10 mouse cellular contexts compared by ENCODE assay signal in genomic region chr5:33689221-33689844, GRCm38 (mm10). TPM values are rescaled to one million over a fixed set of nuclear protein-coding genes. Genes with fewer than 3 reads are reported as not detected.
A peak's percentile ranks its signal among the peaks of the same experiment; 100 is the strongest.
DNase-seq lines count a peak whose midpoint lies in the region; ATAC-seq and TF ChIP-seq lines count a peak whose summit lies in the region.
"Had no signal": no experiment of that assay in that cellular context is flagged by ENCODE, and none has a peak within 500 bp of the region (broad histone marks: within the 10 kb centered on the region; RNA-seq: fewer than 3 reads in every experiment).

No protein-coding gene starts in this region.

- WGBS in limb, embryonic 12.5 days, result 46% methylated on average over 20 of the region's 20 CpGs
- 13% methylated on average over 20 of the region's 20 CpGs for WGBS in neural tube, embryonic 13.5 days

- DNase-seq in layer of hippocampus, adult 2 months (ENCODE audit: low spot score in 2 of 2), result no peak
- no peak for DNase-seq in layer of hippocampus, adult 9-11 months
- DNase-seq in heart, adult 18-20 months, result peak; percentile 47 to 64
- DNase-seq in frontal cortex, postnatal 25 days (ENCODE audit: low spot score in 2 of 2), result no peak
- DNase-seq in urinary bladder, postnatal 14 days (ENCODE audit: low spot score), result no peak
- no peak for DNase-seq in ovary, adult 18-20 months (ENCODE audit: low spot score)

- no peak for ATAC-seq in limb, embryonic 12.5 days (ENCODE audit: insufficient number of reproducible peaks, insufficient read depth, low FRiP score, low TSS enrichment, low read depth)
- peak; percentile 89 for ATAC-seq in neural tube, embryonic 13.5 days (ENCODE audit: low read depth)

- H3K9ac ChIP-seq in limb, embryonic 12.5 days (replicated peaks), result peak overlapping the region; percentile 50
- H3K9ac ChIP-seq in neural tube, embryonic 13.5 days, result peak overlapping the region; percentile 44
- H3K9ac ChIP-seq: liver, embryonic 14.5 days had no signal

- peak overlapping the region; percentile 13 for H3K4me2 ChIP-seq in limb, embryonic 12.5 days
- peak overlapping the region; percentile 19 for H3K4me2 ChIP-seq in neural tube, embryonic 13.5 days

- H3K27me3 ChIP-seq in limb, embryonic 12.5 days, result no peaks in the 10 kb centered on the region; the same call in none of the 2 replicates
- H3K27me3 ChIP-seq in neural tube, embryonic 13.5 days, result peaks cover 73% of the 10 kb centered on the region

- peak overlapping the region; percentile 67 for H3K27ac ChIP-seq in layer of hippocampus, adult 2 months
- H3K27ac ChIP-seq in limb, embryonic 12.5 days, result 0 out of 2 replicates have a peak overlapping the region, but pooled peaks have one; percentile 53
- H3K27ac ChIP-seq in neural tube, embryonic 13.5 days (replicated peaks), result peak overlapping the region; percentile 84
- H3K27ac ChIP-seq: liver, embryonic 14.5 days had no signal

- H3K9me3 ChIP-seq in limb, embryonic 12.5 days, result no peaks in the 10 kb centered on the region
- no peaks in the 10 kb centered on the region for H3K9me3 ChIP-seq in neural tube, embryonic 13.5 days
- H3K9me3 ChIP-seq: G1E had no signal

- H3K4me3 ChIP-seq in layer of hippocampus, adult 2 months, result no peak overlapping the region
- H3K4me3 ChIP-seq in limb, embryonic 12.5 days (replicated peaks), result no peak overlapping the region
- no peak overlapping the region for H3K4me3 ChIP-seq in neural tube, embryonic 13.5 days

- peaks cover 52% of the 10 kb centered on the region for H3K4me1 ChIP-seq in limb, embryonic 12.5 days (replicated peaks)
- peaks cover 73% of the 10 kb centered on the region for H3K4me1 ChIP-seq in neural tube, embryonic 13.5 days (replicated peaks)

- no peak for TF ChIP-seq CTCF in layer of hippocampus, adult 2 months (conservative IDR thresholded peaks at IDR 0.05)

- H3K36me3 ChIP-seq in limb, embryonic 12.5 days, result no peaks in the 10 kb centered on the region
- no peaks in the 10 kb centered on the region for H3K36me3 ChIP-seq in neural tube, embryonic 13.5 days
- H3K36me3 ChIP-seq: G1E had no signal

RNA-seq across cellular contexts. Expression of gene Tmem129, which starts 31.1 kb away (rescaled TPM):
- total RNA-seq in layer of hippocampus, adult 2 months (2021), result 10 to 100 TPM; 24.0 to 25.2 TPM
- 10 to 100 TPM; 19.5 to 19.6 TPM for total RNA-seq in heart, adult 18-20 months (2021)
- 41.9 and 42.8 TPM in 2 replicates for polyA plus RNA-seq in limb, embryonic 12.5 days (2016; fragmentation: Nextera tagmentation; extraction: Ambion mirVana)
- polyA plus RNA-seq in neural tube, embryonic 13.5 days (2015; fragmentation: Nextera tagmentation; extraction: Ambion mirVana), result 24.7 and 27.6 TPM in 2 replicates

RNA-seq across cellular contexts. Expression of gene Tacc3, which starts 31.4 kb away (rescaled TPM):
- 1 to 10 TPM; 5.7 to 7.9 TPM for total RNA-seq in layer of hippocampus, adult 2 months (2021)
- total RNA-seq in heart, adult 18-20 months (2021), result 1 to 10 TPM; 1.5 to 2.5 TPM
- polyA plus RNA-seq in limb, embryonic 12.5 days (2016; fragmentation: Nextera tagmentation; extraction: Ambion mirVana), result 258 and 275 TPM in 2 replicates
- polyA plus RNA-seq in neural tube, embryonic 13.5 days (2015; fragmentation: Nextera tagmentation; extraction: Ambion mirVana), result 40.7 and 46.3 TPM in 2 replicates

RNA-seq across cellular contexts. Expression of gene Fgfr3, which starts 32.1 kb away (rescaled TPM):
- 100 to 1,000 TPM; 137 to 139 TPM for total RNA-seq in layer of hippocampus, adult 2 months (2021)
- total RNA-seq in heart, adult 18-20 months (2021), result 10 to 100 TPM; 10.3 to 11.9 TPM
- polyA plus RNA-seq in limb, embryonic 12.5 days (2016; fragmentation: Nextera tagmentation; extraction: Ambion mirVana), result 24.5 and 28.0 TPM in 2 replicates
- polyA plus RNA-seq in neural tube, embryonic 13.5 days (2015; fragmentation: Nextera tagmentation; extraction: Ambion mirVana), result 42.3 and 44.9 TPM in 2 replicates

RNA-seq across cellular contexts. Expression of gene Slbp, which starts 37.0 kb away (rescaled TPM):
- 10 to 100 TPM; 20.5 to 21.5 TPM for total RNA-seq in layer of hippocampus, adult 2 months (2021)
- total RNA-seq in heart, adult 18-20 months (2021), result 10 to 100 TPM; 13.5 to 14.7 TPM
- 307 and 311 TPM in 2 replicates for polyA plus RNA-seq in limb, embryonic 12.5 days (2016; fragmentation: Nextera tagmentation; extraction: Ambion mirVana)
- polyA plus RNA-seq in neural tube, embryonic 13.5 days (2015; fragmentation: Nextera tagmentation; extraction: Ambion mirVana), result 113 and 132 TPM in 2 replicates

RNA-seq across cellular contexts. Expression of gene Gm9903, which starts 59.6 kb away (rescaled TPM):
- under 1 TPM; 0.90 to 0.98 TPM for total RNA-seq in layer of hippocampus, adult 2 months (2021)
- total RNA-seq in heart, adult 18-20 months (2021), result 1 to 10 TPM in 1 of 2 experiments, under 1 TPM in 1; 0.87 to 1.2 TPM
- 0.46 and 0.74 TPM in 2 replicates for polyA plus RNA-seq in limb, embryonic 12.5 days (2016; fragmentation: Nextera tagmentation; extraction: Ambion mirVana)
- 0.71 and 0.95 TPM in 2 replicates for polyA plus RNA-seq in neural tube, embryonic 13.5 days (2015; fragmentation: Nextera tagmentation; extraction: Ambion mirVana)
- polyA plus RNA-seq: G1E had no signal

Comparison
In these comparisons a context has a peak if more than half of its experiments do, and no peak if none do; other contexts are left out.
1. DNase-seq: peak in heart, adult 18-20 months (2 of 2); none in layer of hippocampus, adult 2 months (0 of 2), layer of hippocampus, adult 9-11 months (single experiment), frontal cortex, postnatal 25 days (0 of 2), urinary bladder, postnatal 14 days (single experiment) and ovary, adult 18-20 months (single experiment).
2. RNA of gene Fgfr3, which starts 32.1 kb away (total RNA-seq): 137 to 139 TPM in layer of hippocampus, adult 2 months; 10.3 to 11.9 TPM in heart, adult 18-20 months; every median in the first group is over 10 times any median in the second.
3. Peak in every context shown above with its lines, with median percentiles within 50 percentile points of each other: H3K27ac ChIP-seq.